Mouse (Mus musculus): ENCODE results near the gene Slc30a2. TPM values are rescaled to one million over a fixed set of nuclear protein-coding genes. Genes with fewer than 3 reads are reported as not detected.

Slc30a2 gene
- polyA plus RNA-seq, 1 experiment from 2014 or later, result 0.25 TPM

DNA sequence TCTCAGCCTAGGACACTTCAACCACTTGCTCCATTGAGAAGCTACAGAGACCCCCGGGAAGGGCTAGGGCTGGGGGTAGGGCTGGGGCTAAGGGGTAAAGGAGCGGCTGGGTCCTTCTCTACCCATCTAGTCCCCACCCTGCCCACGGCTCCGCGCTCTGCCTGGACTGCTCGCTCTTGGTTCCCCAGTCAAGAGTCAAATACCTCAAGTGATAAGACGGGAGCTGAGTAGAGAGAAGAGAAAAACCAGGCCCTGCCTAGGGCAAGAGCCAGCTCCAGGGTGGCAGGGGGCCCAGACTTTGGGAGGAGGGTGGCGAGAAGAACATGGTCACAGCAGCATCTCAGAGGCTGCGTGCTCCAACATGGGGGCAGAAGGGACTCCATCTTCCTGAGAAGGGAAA, 27.5 kb upstream of the Slc30a2 start:
- Histone ChIP-seq H3K4me1 (ENCODE audit: control insufficient read depth, insufficient read depth, low read depth, low read length) (no peaks in the 10 kb centered on the region), H3K4me2 (ENCODE audit: low read length) (no peak overlapping the region), H3K27me3 (replicated peaks; ENCODE audit: control insufficient read depth, insufficient read depth, low read length) (no peaks in the 10 kb centered on the region), H3K4me3 (ENCODE audit: low read length) (no peak overlapping the region), H3K27ac (ENCODE audit: low read depth, low read length) (no peak overlapping the region), H3K9me3 (ENCODE audit: control insufficient read depth, low read length) (peaks cover 2% of the 10 kb centered on the region; the same call in 1 of the 2 replicates), H3K9ac (ENCODE audit: low read depth, low read length) (no peak overlapping the region), H3K36me3 (ENCODE audit: control insufficient read depth, insufficient read depth, low read length) (no peaks in the 10 kb centered on the region)
- 83% methylated on average over 9 of the region's 9 CpGs for WGBS
- ATAC-seq, result no peak

DNA sequence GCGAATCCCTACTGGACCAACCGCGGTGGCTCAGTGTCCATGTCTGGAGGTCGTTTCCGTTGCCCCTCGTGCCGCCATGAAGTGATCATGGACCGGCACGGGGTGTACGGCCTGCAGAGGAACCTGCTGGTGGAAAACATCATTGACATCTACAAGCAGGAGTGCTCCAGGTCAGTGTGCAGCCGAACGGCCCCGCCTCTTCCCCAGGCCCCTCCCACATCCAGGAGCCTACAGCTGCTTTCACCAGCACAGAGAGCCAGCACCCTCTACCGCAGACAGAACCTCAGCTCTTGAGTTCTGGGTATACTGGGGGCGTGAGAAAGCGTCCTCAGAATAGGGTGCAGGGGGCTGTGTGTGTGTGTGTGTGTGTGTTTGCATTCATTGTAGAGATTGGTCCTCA, 26.6 kb upstream of the Slc30a2 start:
- ATAC-seq, result no peak
- no peak overlapping the region for H3K4me2 ChIP-seq (ENCODE audit: low read length)
- H3K9ac ChIP-seq (ENCODE audit: low read depth, low read length), result no peak overlapping the region
- no peaks in the 10 kb centered on the region for H3K4me1 ChIP-seq (ENCODE audit: control insufficient read depth, insufficient read depth, low read depth, low read length)
- H3K27me3 ChIP-seq (replicated peaks; ENCODE audit: control insufficient read depth, insufficient read depth, low read length), result no peaks in the 10 kb centered on the region
- WGBS, result 52% methylated on average over 16 of the region's 16 CpGs
- no peaks in the 10 kb centered on the region for H3K36me3 ChIP-seq (ENCODE audit: control insufficient read depth, insufficient read depth, low read length)
- no peak overlapping the region for H3K4me3 ChIP-seq (ENCODE audit: low read length)
- no peak overlapping the region for H3K27ac ChIP-seq (ENCODE audit: low read depth, low read length)
- peaks cover 2% of the 10 kb centered on the region; the same call in 1 of the 2 replicates for H3K9me3 ChIP-seq (ENCODE audit: control insufficient read depth, low read length)

DNA sequence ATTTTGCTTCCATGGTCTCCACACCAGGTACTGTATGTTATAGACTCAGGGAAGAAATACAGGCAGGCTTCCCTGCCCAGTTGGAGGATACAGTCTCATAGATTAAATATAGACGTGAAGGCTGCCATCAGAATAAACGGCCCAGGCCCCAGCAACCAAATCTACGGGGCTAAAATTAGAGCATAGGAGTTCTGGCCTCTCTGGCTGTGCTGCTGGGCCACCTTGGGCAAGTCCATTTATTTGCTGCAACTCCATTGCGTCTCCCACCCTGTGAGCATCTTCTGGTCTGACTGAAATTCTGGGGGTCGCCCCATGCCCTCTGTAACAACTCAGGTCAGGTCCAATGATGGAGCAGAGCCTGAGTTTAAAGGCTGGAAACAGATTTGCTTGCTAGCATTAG, 23.9 kb upstream of the Slc30a2 start:
- Histone ChIP-seq H3K36me3 (ENCODE audit: control insufficient read depth, insufficient read depth, low read length) (no peaks in the 10 kb centered on the region), H3K27ac (ENCODE audit: low read depth, low read length) (no peak overlapping the region), H3K4me2 (ENCODE audit: low read length) (no peak overlapping the region), H3K4me3 (ENCODE audit: low read length) (no peak overlapping the region), H3K27me3 (replicated peaks; ENCODE audit: control insufficient read depth, insufficient read depth, low read length) (no peaks in the 10 kb centered on the region), H3K9me3 (ENCODE audit: control insufficient read depth, low read length) (no peaks in the 10 kb centered on the region), H3K4me1 (ENCODE audit: control insufficient read depth, insufficient read depth, low read depth, low read length) (no peaks in the 10 kb centered on the region), H3K9ac (ENCODE audit: low read depth, low read length) (no peak overlapping the region)
- ATAC-seq, result no peak
- 89% methylated on average over 5 of the region's 5 CpGs for WGBS

DNA sequence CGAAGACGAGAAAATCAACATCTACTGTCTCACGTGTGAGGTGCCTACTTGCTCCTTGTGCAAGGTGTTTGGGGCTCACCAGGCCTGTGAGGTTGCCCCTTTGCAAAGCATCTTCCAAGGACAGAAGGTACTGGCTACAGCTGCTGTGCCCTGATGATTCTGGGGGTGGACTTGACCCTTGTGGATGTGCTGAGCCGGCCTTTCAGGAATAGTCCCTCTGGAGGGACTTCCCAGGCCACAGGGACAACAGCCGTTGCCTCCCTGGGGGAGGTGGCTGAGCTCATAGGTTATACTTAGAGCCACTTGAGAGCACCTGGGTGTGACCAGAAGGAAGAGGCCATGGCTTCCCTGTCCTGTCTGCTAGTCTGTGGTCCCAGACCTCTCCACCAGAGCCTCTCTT, 23.3 kb upstream of the Slc30a2 start:
- Histone ChIP-seq H3K4me3 (ENCODE audit: low read length) (no peak overlapping the region), H3K9me3 (ENCODE audit: control insufficient read depth, low read length) (no peaks in the 10 kb centered on the region), H3K9ac (ENCODE audit: low read depth, low read length) (no peak overlapping the region), H3K4me1 (ENCODE audit: control insufficient read depth, insufficient read depth, low read depth, low read length) (no peaks in the 10 kb centered on the region), H3K27me3 (replicated peaks; ENCODE audit: control insufficient read depth, insufficient read depth, low read length) (no peaks in the 10 kb centered on the region), H3K27ac (ENCODE audit: low read depth, low read length) (no peak overlapping the region), H3K4me2 (ENCODE audit: low read length) (no peak overlapping the region), H3K36me3 (ENCODE audit: control insufficient read depth, insufficient read depth, low read length) (no peaks in the 10 kb centered on the region)
- WGBS, result 66% methylated on average over 5 of the region's 5 CpGs
- ATAC-seq, result no peak

DNA sequence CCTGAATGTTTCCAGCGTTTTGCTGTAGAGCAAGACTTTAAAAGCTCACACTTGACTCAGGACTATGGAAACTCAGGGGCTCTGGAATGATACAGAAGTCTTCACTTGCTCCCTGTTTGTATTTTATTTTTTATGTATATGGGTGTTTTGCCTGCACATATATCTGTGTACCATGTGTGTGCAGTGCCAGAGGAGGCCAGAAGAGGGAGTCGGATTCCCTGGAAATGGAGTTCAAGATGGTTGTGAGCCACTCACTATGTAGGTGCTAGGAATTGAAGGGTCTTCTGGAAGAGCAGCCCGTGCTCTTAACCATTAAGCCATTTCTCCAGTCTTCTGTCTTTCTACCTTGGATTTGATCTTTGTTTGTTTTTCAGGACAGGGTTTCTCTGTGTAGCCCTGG, 21.5 kb upstream of the Slc30a2 start:
- no peaks in the 10 kb centered on the region for H3K27me3 ChIP-seq (replicated peaks; ENCODE audit: control insufficient read depth, insufficient read depth, low read length)
- no peak overlapping the region for H3K4me3 ChIP-seq (ENCODE audit: low read length)
- H3K9ac ChIP-seq (ENCODE audit: low read depth, low read length), result no peak overlapping the region
- no peak overlapping the region for H3K27ac ChIP-seq (ENCODE audit: low read depth, low read length)
- no peak overlapping the region for H3K4me2 ChIP-seq (ENCODE audit: low read length)
- H3K4me1 ChIP-seq (ENCODE audit: control insufficient read depth, insufficient read depth, low read depth, low read length), result no peaks in the 10 kb centered on the region
- no peak for ATAC-seq
- H3K36me3 ChIP-seq (ENCODE audit: control insufficient read depth, insufficient read depth, low read length), result no peaks in the 10 kb centered on the region
- 70% methylated on average over 3 of the region's 3 CpGs for WGBS
- no peaks in the 10 kb centered on the region for H3K9me3 ChIP-seq (ENCODE audit: control insufficient read depth, low read length)

DNA sequence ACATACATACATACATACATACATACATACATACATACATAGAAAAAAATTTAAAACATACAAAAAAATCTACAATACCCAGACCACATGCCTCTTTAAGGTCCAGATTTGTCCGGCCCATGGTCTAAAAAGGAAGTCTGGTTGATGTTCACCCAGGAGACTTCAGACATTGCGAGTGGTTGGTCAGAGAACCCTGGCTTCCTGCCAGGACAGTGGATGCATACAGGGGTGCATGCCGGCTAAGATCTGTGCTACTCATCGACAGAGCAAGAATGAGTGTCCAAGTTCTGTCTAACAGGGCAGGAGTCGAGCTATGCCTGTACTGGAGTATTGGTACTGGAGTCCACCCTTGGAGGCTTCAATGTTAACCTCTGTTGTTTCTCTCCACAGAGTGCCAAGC, 18.3 kb upstream of the Slc30a2 start:
- Histone ChIP-seq H3K9ac (ENCODE audit: low read depth, low read length) (no peak overlapping the region), H3K4me1 (ENCODE audit: control insufficient read depth, insufficient read depth, low read depth, low read length) (no peaks in the 10 kb centered on the region), H3K9me3 (ENCODE audit: control insufficient read depth, low read length) (no peaks in the 10 kb centered on the region), H3K36me3 (ENCODE audit: control insufficient read depth, insufficient read depth, low read length) (no peaks in the 10 kb centered on the region), H3K27ac (ENCODE audit: low read depth, low read length) (no peak overlapping the region), H3K27me3 (replicated peaks; ENCODE audit: control insufficient read depth, insufficient read depth, low read length) (no peaks in the 10 kb centered on the region), H3K4me3 (ENCODE audit: low read length) (no peak overlapping the region), H3K4me2 (ENCODE audit: low read length) (no peak overlapping the region)
- no peak for ATAC-seq
- 62% methylated on average over 5 of the region's 5 CpGs for WGBS

DNA sequence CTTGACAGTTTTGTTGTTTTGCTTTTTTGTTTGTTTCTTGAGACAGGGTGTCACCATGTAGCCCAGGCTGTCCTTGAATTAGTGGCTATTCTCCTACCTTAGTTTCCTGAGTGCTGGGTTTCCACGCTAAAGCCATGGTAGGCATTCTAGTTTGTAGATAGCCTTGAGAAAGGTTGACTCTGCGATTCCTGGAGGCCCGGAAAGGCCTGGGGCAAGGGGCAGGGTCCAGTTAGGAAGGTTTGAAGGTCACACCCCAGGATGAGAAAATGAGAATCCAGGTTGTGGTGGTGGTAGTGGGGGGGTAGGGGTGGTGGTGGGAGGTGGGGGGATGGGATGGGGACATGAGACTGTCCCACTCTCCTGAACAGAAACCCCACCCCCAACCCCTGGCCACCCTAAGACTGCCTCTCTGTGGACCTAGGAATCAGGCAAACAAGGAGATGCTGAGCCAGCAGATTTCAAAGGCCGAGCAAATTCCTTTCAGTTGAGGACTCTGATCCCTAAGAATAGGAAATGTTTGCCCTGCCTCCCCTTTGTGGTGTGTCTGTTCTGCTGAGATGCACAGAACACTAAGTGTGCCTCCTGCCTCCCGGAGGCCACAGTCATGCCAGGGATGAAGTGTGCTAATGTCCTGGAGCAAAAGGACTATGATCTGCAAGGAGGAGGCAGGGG, 16.0 kb upstream of the Slc30a2 start:
- H3K36me3 ChIP-seq (ENCODE audit: control insufficient read depth, insufficient read depth, low read length), result no peaks in the 10 kb centered on the region
- no peak for ATAC-seq

DNA sequence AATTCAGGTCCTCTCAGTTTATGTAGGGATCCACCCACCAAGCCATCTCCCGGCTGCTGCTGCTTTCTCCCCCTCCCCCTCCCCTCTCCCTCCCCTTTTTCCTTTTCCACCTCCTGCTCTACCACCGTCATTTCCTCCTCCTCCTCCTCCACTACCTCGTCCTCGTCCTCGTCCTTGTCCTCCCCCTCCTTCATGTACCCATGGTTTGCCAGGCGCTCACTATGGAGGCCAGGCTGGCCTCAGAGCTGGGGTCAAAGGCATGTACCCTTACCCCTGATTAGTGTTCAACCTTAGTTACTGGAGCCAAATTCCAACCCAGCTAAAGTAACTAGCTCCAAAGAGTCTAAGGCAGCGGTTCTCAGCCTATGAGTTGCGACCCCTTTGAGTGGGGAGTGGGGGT, 14.8 kb upstream of the Slc30a2 start:
- no peak overlapping the region for H3K9ac ChIP-seq (ENCODE audit: low read depth, low read length)
- no peak overlapping the region for H3K4me3 ChIP-seq (ENCODE audit: low read length)
- H3K4me1 ChIP-seq (ENCODE audit: control insufficient read depth, insufficient read depth, low read depth, low read length), result no peaks in the 10 kb centered on the region
- H3K27me3 ChIP-seq (replicated peaks; ENCODE audit: control insufficient read depth, insufficient read depth, low read length), result no peaks in the 10 kb centered on the region
- no peaks in the 10 kb centered on the region for H3K9me3 ChIP-seq (ENCODE audit: control insufficient read depth, low read length)
- ATAC-seq, result no peak
- H3K36me3 ChIP-seq (ENCODE audit: control insufficient read depth, insufficient read depth, low read length), result no peaks in the 10 kb centered on the region
- no peak overlapping the region for H3K4me2 ChIP-seq (ENCODE audit: low read length)
- 60% methylated on average over 8 of the region's 8 CpGs for WGBS
- no peak overlapping the region for H3K27ac ChIP-seq (ENCODE audit: low read depth, low read length)

More for the DNA sequence above, 16.0 kb upstream of the Slc30a2 start:
- 64% methylated on average over 5 of the region's 5 CpGs for WGBS
- Histone ChIP-seq H3K27me3 (replicated peaks; ENCODE audit: control insufficient read depth, insufficient read depth, low read length) (no peaks in the 10 kb centered on the region), H3K4me3 (ENCODE audit: low read length) (no peak overlapping the region), H3K4me2 (ENCODE audit: low read length) (no peak overlapping the region), H3K9ac (ENCODE audit: low read depth, low read length) (no peak overlapping the region), H3K4me1 (ENCODE audit: control insufficient read depth, insufficient read depth, low read depth, low read length) (no peaks in the 10 kb centered on the region), H3K9me3 (ENCODE audit: control insufficient read depth, low read length) (no peaks in the 10 kb centered on the region), H3K27ac (ENCODE audit: low read depth, low read length) (no peak overlapping the region)

DNA sequence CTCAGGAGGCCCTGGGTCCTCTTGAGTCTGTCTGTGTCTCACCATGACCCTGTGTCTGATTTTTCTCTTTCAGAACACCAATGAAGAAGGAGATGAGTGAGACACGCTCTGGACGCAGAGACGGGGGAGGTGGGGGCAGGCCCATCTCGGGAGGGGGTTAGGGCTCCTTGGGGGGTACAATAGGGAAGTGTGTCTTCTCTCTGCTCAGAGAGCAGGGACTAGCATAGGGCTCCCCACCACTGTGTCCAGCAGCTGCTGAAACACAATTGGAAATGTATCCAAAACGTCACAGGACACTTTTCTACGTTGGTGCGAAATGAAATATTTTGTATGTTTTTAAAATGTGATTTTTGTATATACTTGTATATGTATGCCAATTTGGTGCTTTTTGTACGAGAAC, 14.1 kb upstream of the Slc30a2 start:
- 80% methylated on average over 8 of the region's 8 CpGs for WGBS
- H3K36me3 ChIP-seq (ENCODE audit: control insufficient read depth, insufficient read depth, low read length), result no peaks in the 10 kb centered on the region
- no peaks in the 10 kb centered on the region for H3K4me1 ChIP-seq (ENCODE audit: control insufficient read depth, insufficient read depth, low read depth, low read length)
- no peak overlapping the region for H3K27ac ChIP-seq (ENCODE audit: low read depth, low read length)
- no peak overlapping the region for H3K9ac ChIP-seq (ENCODE audit: low read depth, low read length)
- H3K9me3 ChIP-seq (ENCODE audit: control insufficient read depth, low read length), result no peaks in the 10 kb centered on the region
- no peak for ATAC-seq
- H3K4me3 ChIP-seq (ENCODE audit: low read length), result no peak overlapping the region
- no peak overlapping the region for H3K4me2 ChIP-seq (ENCODE audit: low read length)
- no peaks in the 10 kb centered on the region for H3K27me3 ChIP-seq (replicated peaks; ENCODE audit: control insufficient read depth, insufficient read depth, low read length)

DNA sequence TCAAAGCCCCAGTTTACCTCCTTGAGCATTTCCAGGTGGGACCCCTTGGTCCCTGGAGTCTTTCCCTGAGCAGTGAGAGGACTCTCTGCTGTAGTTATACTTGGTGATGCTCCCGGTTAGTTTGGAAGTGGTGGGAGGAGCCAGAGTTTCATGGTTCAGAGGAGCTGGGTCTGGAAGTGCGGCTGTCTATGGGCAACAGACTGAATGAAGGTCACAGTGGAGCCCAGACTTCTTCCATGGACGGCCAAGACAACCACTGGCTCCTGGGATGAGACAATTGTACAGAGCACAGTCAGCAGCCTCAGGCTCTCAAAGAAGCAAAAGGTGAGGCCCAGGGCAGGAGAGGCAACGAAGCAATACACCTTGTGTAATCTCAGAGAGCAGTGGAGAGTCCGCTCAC, 12.7 kb upstream of the Slc30a2 start:
- H3K4me1 ChIP-seq (ENCODE audit: control insufficient read depth, insufficient read depth, low read depth, low read length), result no peaks in the 10 kb centered on the region
- H3K9me3 ChIP-seq (ENCODE audit: control insufficient read depth, low read length), result no peaks in the 10 kb centered on the region
- no peak overlapping the region for H3K9ac ChIP-seq (ENCODE audit: low read depth, low read length)
- H3K27ac ChIP-seq (ENCODE audit: low read depth, low read length), result no peak overlapping the region
- H3K27me3 ChIP-seq (replicated peaks; ENCODE audit: control insufficient read depth, insufficient read depth, low read length), result no peaks in the 10 kb centered on the region
- no peak overlapping the region for H3K4me2 ChIP-seq (ENCODE audit: low read length)
- no peak for ATAC-seq
- 67% methylated on average over 5 of the region's 5 CpGs for WGBS
- no peak overlapping the region for H3K4me3 ChIP-seq (ENCODE audit: low read length)
- H3K36me3 ChIP-seq (ENCODE audit: control insufficient read depth, insufficient read depth, low read length), result no peaks in the 10 kb centered on the region

All from hindbrain, embryonic 16.5 days (tissue).